Mouse (Mus musculus) cerebellum, adult 2 months (tissue): ENCODE results near the gene Zswim1. TPM values are rescaled to one million over a fixed set of nuclear protein-coding genes. Genes with fewer than 3 reads are reported as not detected.

Experiments used
- DNase-seq, 2 experiments: peaks; one replicate each; pipeline ENCODE4 v3.0.0; 2021
- H3K27ac ChIP-seq: fragments of 200-500 bp; 2 replicates; pipeline ENCODE4 v1.5.1; 2012; ENCODE audit warnings: low read length, control low read depth, inconsistent platforms; ENCODE audit not compliant: insufficient read depth
- H3K27me3 ChIP-seq: fragments of 200-500 bp; 2 replicates; pipeline ENCODE4 v1.6.1; 2012; ENCODE audit warnings: inconsistent platforms, mild to moderate bottlenecking, low read length, moderate library complexity; ENCODE audit not compliant: control insufficient read depth, insufficient read depth
- H3K4me1 ChIP-seq: fragments of 200-500 bp; 2 replicates; pipeline ENCODE4 v1.6.1; 2011; ENCODE audit warnings: low read length; ENCODE audit not compliant: control insufficient read depth, insufficient read depth
- H3K4me3 ChIP-seq: fragments of 200-500 bp; replicated peaks from 2 replicates; pipeline ENCODE3; 2011; ENCODE audit warnings: mild to moderate bottlenecking, low read depth, low read length, control low read depth; ENCODE audit not compliant: insufficient read depth
- CTCF ChIP-seq: fragments of 200-500 bp; IDR thresholded peaks from 2 replicates; pipeline ENCODE4 v1.5.1; 2011; ENCODE audit warnings: low read depth, mild to moderate bottlenecking, control low read depth, low read length, moderate library complexity, borderline replicate concordance; ENCODE audit not compliant: insufficient read depth
- POLR2A ChIP-seq: fragments of 200-500 bp; IDR thresholded peaks from 2 replicates; pipeline ENCODE4 v1.6.1; 2011; ENCODE audit warnings: low read length, control low read depth, borderline replicate concordance; ENCODE audit not compliant: insufficient read depth
- WGBS: fragments of 180-500 bp; shearing (Covaris S2); methylation state at CpG from one replicate; pipeline ENCODE4 v1.1.7; 2018; 5-methylcytosine and 5-hydroxymethylcytosine counted together
- polyA plus RNA-seq: library from polyadenylated mRNA; depleted of rRNA; stranded (reverse); fragments of >200 nt; gene quantifications from 2 replicates; pipeline ENCODE4 v1.2.3, GENCODE M21; 2012

Gene Zswim1
- polyA plus RNA-seq, 1 experiment: 20.0 TPM

DNA sequence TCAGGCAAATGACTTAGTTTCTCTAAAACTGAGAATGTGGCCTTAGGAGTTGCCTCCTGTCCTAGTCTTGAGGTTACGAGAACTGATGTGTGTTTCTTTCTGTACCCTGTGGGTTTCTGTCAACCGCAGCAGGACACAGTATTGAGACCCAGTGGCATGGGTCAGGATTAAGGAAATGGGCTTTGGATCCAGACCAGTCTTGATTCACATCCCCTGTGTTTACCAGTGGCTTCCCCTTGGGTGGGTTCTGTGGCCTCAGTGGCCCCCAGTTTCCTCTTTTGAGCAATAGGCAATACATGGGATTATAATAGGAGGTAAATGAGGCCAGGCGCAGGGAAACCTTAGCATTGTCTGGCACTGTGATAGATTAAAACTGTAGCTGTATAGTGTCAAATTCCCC lies 35.5 kb upstream of the Zswim1 start:
- Histone ChIP-seq H3K4me3 (peak overlapping the region; percentile 61), H3K4me1 (peaks cover 14% of the 10 kb centered on the region), H3K27me3 (no peaks in the 10 kb centered on the region), H3K27ac (peak overlapping the region; percentile 78; the same call in 1 of the 2 replicates)
- DNase-seq: peak in 1 of 2 experiments; percentile 42
- no peak for TF ChIP-seq POLR2A
- no peak for TF ChIP-seq CTCF
- WGBS: 89% methylated on average over 3 of the region's 3 CpGs

- no peaks in the 10 kb centered on the region for H3K27me3 ChIP-seq
- H3K27ac ChIP-seq: no peak overlapping the region; the same call in 1 of the 2 replicates
- 76% methylated on average over 10 of the region's 10 CpGs for WGBS
- H3K4me3 ChIP-seq: no peak overlapping the region
- no peak for DNase-seq
- H3K4me1 ChIP-seq: peaks cover 20% of the 10 kb centered on the region
- TF ChIP-seq CTCF: no peak
- TF ChIP-seq POLR2A: no peak
Observed at GRCm38 (mm10) chr2:164787779-164788178, 34.7 kb upstream of the Zswim1 start.

DNA sequence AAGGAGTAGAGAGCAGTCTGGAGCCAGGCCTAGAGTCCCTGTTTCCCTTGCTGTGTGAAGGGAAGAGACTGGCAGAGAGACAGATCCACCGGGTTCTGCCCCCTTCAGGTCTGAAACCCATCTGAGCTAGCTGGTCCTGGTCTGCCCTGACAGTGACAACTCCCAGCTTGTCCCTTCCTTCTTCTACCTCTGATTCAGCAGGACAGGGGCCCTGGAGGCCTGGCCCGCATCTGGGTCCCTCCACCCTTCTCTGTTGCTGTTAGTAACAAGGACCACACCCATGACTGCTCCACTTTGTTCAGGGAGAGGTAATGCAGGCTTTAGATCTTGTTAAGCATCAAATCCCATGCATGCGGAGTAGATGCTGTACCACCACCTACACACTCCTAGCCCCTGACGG lies 34.1 kb upstream of the Zswim1 start:
- WGBS: 71% methylated on average over 4 of the region's 4 CpGs
- Histone ChIP-seq H3K4me1 (peaks cover 25% of the 10 kb centered on the region), H3K4me3 (no peak overlapping the region)

GRCm38 (mm10) chr2:164790451-164790850 lies 32.0 kb upstream of the Zswim1 start:
- H3K27ac ChIP-seq: no peak overlapping the region
- peaks cover 27% of the 10 kb centered on the region for H3K4me1 ChIP-seq
- TF ChIP-seq CTCF (no peak), POLR2A (no peak)
- no peak overlapping the region for H3K4me3 ChIP-seq
- no peak for DNase-seq
- 81% methylated on average over 4 of the region's 4 CpGs for WGBS
- no peaks in the 10 kb centered on the region for H3K27me3 ChIP-seq

More for the DNA sequence above, 34.1 kb upstream of the Zswim1 start:
- DNase-seq: no peak
- Histone ChIP-seq H3K27me3 (no peaks in the 10 kb centered on the region), H3K27ac (no peak overlapping the region)
- TF ChIP-seq CTCF (no peak), POLR2A (no peak)

- TF ChIP-seq CTCF (no peak), POLR2A (no peak)
- WGBS: 16% methylated on average over 18 of the region's 18 CpGs
- peaks cover 27% of the 10 kb centered on the region for H3K4me1 ChIP-seq
- DNase-seq: peak; percentile 73 to 74
- no peak overlapping the region for H3K4me3 ChIP-seq
- H3K27ac ChIP-seq: peak overlapping the region; percentile 8; the same call in 1 of the 2 replicates
- no peaks in the 10 kb centered on the region for H3K27me3 ChIP-seq
Observed at GRCm38 (mm10) chr2:164791841-164792261, 30.6 kb upstream of the Zswim1 start.

GRCm38 (mm10) chr2:164792400-164793190 lies 29.9 kb upstream of the Zswim1 start:
- WGBS: 77% methylated on average over 12 of the region's 12 CpGs
- DNase-seq: peak in 1 of 2 experiments; percentile 26
- Histone ChIP-seq H3K4me1 (peaks cover 27% of the 10 kb centered on the region), H3K4me3 (no peak overlapping the region), H3K27ac (no peak overlapping the region), H3K27me3 (no peaks in the 10 kb centered on the region)
- no peak for TF ChIP-seq CTCF
- peak; percentile 8; the same call in 1 of the 2 replicates for TF ChIP-seq POLR2A

- WGBS: 57% methylated on average over 3 of the region's 3 CpGs
- DNase-seq: peak; percentile 76 to 77
Observed at GRCm38 (mm10) chr2:164793236-164793635, 29.2 kb upstream of the Zswim1 start.

DNA sequence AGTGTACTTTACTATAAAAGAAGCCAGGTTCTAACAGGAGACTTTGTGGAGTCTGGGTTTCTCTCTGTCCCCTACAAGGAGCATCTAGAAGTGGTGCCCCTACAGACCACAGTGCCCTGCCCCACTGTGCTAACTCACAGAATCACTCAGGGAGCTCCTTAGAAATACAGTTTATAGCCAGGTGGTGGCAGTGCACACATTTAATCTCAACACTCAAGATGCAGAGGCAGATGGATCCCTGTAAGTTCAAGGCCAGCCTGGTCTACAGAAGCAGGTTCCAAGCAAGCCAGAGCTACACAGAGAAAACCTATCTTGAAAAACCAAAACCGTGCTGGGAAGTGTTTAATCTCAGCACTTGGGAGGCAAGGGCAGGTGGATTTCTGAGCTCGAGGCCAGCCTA lies 28.7 kb upstream of the Zswim1 start:
- no peak overlapping the region for H3K4me3 ChIP-seq
- no peaks in the 10 kb centered on the region for H3K27me3 ChIP-seq
- H3K4me1 ChIP-seq: peaks cover 23% of the 10 kb centered on the region
- 88% methylated on average over 2 of the region's 2 CpGs for WGBS
- no peak for DNase-seq
- TF ChIP-seq POLR2A: no peak
- no peak for TF ChIP-seq CTCF
- H3K27ac ChIP-seq: no peak overlapping the region

More at GRCm38 (mm10) chr2:164793236-164793635, 29.2 kb upstream of the Zswim1 start:
- Histone ChIP-seq H3K27me3 (no peaks in the 10 kb centered on the region), H3K4me1 (peaks cover 27% of the 10 kb centered on the region), H3K4me3 (no peak overlapping the region), H3K27ac (no peak overlapping the region)
- TF ChIP-seq CTCF (peak; percentile 75; the same call in 1 of the 2 replicates), POLR2A (no peak)
